Mouse (Mus musculus): ENCODE measurements around the gene Miga1.

The Miga1 gene

GRCm38 (mm10) chr3:152287810-152288209 lies 52.4 kb downstream of the Miga1 start:
- DNase-seq (ENCODE audit: low read depth, low spot score): peak; percentile 26

DNA sequence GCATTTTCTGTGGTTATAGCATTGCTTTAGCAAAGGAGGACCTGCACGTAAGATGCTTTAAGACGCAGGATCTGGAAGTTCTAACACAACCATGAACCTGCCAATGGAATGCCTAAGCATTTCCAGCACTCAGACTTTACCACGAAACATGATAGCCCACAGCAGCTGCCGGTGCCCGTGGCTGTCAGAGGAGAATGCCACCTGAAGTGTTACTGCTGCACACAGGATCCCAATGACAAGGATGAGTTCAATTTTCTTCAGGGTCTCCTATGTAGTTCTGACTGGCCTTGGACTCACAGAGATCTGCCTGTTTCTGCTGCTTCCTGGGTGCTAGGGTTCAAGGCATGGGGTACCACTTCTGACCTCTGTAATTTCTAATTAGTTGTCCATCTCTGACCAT lies 55.4 kb downstream of the Miga1 start:
- no peak for DNase-seq (ENCODE audit: low read depth, low spot score)

DNA sequence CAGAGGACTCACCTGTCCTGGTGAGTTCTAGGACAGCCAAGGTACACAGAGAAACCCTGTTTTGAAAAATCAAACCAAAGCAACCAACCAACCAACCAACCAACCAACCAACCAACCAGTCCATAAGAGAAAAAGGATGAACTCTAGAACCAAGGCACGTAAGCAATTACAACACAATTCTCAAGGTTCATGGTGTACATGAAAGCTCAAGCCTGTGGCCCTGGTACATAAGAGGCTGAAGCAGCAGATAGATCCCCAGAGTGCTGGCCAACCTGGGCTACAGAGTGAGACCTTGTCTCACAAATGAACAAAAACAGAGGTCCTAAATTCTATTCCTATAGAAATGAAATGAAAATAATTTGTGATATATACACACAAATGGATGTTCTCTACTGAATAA lies 55.9 kb downstream of the Miga1 start:
- DNase-seq (ENCODE audit: low read depth, low spot score): no peak

GRCm38 (mm10) chr3:152282126-152282525 lies 58.1 kb downstream of the Miga1 start:
- no peak for DNase-seq (ENCODE audit: low read depth, low spot score)

- DNase-seq (ENCODE audit: low read depth, low spot score): no peak
These were observed 61.8 kb downstream of the Miga1 start for GRCm38 (mm10) chr3:152278431-152278830.

DNA sequence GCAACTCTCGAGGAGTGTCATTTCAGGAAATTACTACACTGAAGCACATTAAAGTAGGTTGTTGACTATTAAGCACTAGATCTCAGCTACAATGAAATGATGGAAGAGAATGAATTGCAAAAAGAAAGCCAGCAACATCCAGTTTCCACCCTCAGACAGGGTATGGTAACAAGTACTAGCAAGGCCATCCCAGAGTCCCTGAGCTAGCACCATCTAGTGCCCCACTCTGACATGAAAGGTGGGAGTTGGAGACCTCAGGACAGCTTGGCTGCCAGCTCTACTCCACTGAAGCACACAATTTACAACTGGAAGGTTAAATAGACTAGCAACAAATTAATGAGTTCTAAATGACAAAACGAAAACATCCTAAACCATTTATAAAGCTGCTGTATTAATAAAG lies 62.3 kb downstream of the Miga1 start:
- DNase-seq (ENCODE audit: low read depth, low spot score): no peak

DNA sequence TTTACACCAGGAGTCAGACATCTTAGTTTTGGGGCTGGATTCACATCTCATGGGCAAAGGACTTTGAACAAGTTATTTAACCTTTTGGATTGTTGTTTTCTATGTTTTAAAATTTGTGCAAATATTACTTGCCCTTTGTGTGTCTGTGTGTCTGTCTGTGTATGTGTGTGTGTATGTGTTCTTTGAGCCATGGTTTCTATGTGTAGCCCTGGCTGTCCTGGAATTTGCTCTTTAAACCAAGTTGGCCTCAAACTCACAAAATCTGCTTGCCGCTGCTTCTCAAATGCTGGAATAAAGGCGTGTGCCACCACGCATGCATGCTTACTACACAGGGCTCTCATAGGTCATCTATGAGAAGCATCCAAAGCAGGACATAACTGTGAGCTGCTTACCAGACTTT lies 63.3 kb downstream of the Miga1 start:
- DNase-seq (ENCODE audit: low read depth, low spot score): no peak

DNA sequence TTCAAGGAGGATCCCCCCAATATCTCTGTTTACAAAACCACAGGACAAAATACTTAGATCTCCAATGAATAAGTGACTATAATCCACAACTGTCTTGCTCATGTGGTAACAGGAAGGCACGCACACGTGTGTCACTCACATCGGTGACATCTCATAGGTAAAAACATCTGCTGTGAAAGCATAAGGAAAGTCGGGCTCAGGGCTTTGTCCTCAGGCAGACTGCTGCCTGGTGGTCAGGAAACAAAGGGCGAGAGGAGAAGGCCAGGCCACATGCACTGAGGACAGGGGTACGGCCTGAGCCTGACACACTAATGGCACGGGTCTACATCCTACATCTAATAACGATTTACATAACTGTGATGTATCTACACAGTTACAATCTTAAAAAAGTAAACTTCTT lies 65.2 kb downstream of the Miga1 start:
- no peak for DNase-seq (ENCODE audit: low read depth, low spot score)

GRCm38 (mm10) chr3:152272974-152273685 lies 67.1 kb downstream of the Miga1 start:
- no peak for DNase-seq (ENCODE audit: low read depth, low spot score)

- no peak for DNase-seq (ENCODE audit: low read depth, low spot score)
These were observed 68.3 kb downstream of the Miga1 start for GRCm38 (mm10) chr3:152271876-152272275.

GRCm38 (mm10) chr3:152271071-152271710 lies 69.0 kb downstream of the Miga1 start:
- DNase-seq (ENCODE audit: low read depth, low spot score): no peak

DNA sequence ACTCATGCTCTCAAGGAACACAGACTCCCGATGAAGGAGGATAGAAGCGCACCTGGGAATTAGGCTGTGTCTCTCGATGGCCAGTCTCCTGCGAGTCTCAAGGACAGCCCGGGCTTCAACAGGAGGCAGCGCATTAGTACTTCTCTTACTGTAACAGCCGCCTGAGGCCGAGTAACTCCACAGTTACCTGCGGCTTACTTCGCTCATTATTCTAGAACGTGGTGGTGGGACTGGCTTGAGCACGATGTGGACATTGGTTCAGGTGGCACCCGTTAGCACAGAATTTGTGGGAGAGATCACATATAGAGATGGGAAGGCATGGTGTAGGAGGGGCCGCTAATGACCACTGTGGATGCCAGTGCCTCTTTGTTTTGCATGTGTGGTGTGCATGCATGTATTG lies 72.1 kb downstream of the Miga1 start:
- DNase-seq (ENCODE audit: low read depth, low spot score): no peak

DNA sequence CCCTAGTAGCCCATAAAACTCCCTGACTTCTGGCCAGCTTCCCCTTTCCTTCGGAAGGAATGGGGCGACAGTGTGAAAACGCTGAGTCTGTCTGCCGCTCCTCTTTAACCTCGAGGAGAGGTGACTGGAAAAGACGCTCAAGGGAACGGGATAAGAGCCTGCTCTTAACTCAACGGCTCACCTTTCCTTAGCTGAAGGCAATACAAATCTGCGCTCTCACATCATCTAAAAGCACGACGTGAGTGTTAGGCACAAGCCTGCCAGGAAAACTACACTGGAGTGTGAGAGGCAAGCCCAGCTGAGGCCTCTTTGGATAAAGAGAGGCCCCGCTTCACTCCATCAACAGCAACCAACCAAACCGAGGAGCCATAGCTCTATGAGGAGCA lies 74.2 kb downstream of the Miga1 start, which contains the start of gene Nexn:
Gene Nexn, minus strand, starts transcription at position 315 of the 386 bp plus-strand sequence.
- peak; percentile 30 for DNase-seq (ENCODE audit: low read depth, low spot score)

- DNase-seq (ENCODE audit: low read depth, low spot score): peak; percentile 32
These were observed 74.7 kb downstream of the Miga1 start for GRCm38 (mm10) chr3:152265351-152266035.

DNA sequence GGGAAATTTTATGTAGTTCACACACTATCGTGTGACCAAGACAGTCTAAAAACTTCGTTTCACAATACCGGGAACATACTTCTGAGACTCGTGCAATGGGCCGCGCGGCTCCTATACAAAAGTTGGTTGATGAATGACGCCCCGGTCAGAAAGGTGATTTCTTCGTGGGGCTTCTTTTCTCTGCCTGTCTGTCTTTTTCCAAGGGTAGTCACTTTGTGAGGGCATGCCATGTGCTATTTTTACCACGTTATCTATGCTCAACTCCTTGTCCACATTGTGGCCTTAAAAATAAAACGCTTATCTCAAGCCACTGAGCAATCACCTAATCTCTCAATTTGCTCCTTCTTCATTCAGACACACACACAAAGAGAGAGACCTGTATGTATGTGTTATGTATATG lies 75.4 kb downstream of the Miga1 start:
- DNase-seq (ENCODE audit: low read depth, low spot score): no peak

GRCm38 (mm10) chr3:152264374-152264773 lies 75.8 kb downstream of the Miga1 start:
- DNase-seq (ENCODE audit: low read depth, low spot score): no peak

GRCm38 (mm10) chr3:152261948-152262347 lies 78.3 kb downstream of the Miga1 start:
- DNase-seq (ENCODE audit: low read depth, low spot score): no peak

- no peak for DNase-seq (ENCODE audit: low read depth, low spot score)
These were observed 78.8 kb downstream of the Miga1 start for GRCm38 (mm10) chr3:152261436-152261835.

DNA sequence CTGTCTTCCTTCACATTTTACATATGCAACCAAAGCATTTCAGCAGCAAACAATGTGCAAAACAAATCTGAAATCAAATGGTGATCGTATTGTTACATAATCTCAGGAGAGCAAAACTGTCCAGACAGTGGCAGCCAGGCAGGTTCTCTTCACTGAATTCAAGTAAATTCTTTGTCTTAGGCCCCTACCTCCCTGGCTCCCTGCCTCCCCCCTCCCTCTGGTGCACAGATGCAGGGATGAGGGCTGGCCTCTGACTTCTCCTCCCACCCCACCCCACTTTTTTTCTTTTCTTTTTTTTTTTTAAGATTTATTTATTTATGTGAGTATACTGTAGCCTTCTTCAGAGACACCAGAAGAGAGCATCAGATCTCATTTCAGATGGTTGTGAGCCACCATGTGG lies 79.8 kb downstream of the Miga1 start:
- no peak for DNase-seq (ENCODE audit: low read depth, low spot score)

DNA sequence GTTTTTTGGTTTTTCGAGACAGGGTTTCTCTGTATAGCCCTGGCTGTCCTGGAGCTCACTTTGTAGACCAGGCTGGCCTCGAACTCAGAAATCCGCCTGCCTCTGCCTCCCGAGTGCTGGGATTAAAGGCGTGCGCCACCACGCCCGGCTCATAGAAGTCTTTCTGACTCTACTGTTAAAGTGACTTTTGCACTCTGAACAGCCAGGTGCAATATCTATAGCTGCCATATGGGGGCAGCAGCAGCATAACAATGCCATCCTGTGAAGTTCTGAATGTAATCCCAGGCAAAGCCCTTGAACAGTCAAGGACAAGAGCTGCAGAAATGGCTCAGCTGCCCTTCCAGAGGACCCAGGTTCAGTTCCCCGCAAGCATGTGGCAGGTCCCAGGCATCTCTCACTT lies 80.8 kb downstream of the Miga1 start:
- peak; percentile 72 for DNase-seq (ENCODE audit: low read depth, low spot score)

DNA sequence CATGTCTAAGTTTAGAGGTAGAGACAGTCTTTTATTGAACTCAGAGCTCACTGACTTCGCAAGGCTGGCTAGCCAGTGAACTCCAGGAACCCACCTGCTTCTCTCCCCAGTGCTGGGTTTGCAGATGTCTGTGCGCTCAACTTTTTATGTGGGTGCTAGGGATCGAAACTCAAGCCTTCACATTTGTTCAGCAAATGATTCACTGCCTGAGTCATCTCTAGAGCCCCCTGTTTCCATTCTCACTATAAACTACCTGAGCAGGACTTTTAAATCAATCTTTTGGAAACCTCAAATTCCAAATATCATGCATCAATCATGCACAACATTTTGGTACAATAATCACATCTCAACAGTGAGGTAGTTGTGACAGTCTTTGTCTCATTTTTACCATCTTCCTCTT lies 82.7 kb downstream of the Miga1 start:
- no peak for DNase-seq (ENCODE audit: low read depth, low spot score)

DNA sequence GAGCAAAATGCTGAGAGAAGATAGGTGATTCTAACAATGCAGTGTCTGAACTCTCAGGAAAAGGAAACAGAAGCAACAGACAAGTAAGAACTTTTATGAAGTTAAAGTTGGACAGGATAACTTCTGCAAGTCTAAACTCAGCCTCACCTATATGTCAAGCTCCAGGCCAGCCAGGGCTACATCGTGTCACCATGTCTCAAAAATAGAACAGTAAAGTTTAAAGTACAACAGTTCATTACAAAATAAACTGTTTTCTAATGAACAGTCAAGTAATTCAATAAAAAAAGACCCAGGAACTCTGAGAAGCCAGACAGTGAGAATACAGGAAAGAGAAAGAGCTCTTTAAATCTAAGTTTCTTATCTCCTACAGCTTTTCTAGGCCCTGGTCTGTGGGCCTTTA lies 89.7 kb downstream of the Miga1 start:
- DNase-seq (ENCODE audit: low read depth, low spot score): no peak

- no peak for DNase-seq (ENCODE audit: low read depth, low spot score)
These were observed 92.5 kb downstream of the Miga1 start for GRCm38 (mm10) chr3:152247708-152248107.

All from ES-CJ7 (cell line).